Mouse (Mus musculus): ENCODE results near the gene Ccl17. TPM values are rescaled to one million over a fixed set of nuclear protein-coding genes. Genes with fewer than 3 reads are reported as not detected.
"Not testable (repeated sequence)": the region's sequence is repeated elsewhere in the genome, so short reads cannot be mapped to it uniquely, and the experiment has no call there.

The Ccl17 gene
- polyA plus RNA-seq, 1 experiment: 0.94 TPM

GRCm38 (mm10) chr8:94825170-94825569, 14.9 kb downstream of the Ccl17 start:
- no peaks in the 10 kb centered on the region; the same call in 1 of the 2 replicates for H3K4me1 ChIP-seq (ENCODE audit: control insufficient read depth, insufficient read depth, insufficient read length, low read length)
- H3K27me3 ChIP-seq (ENCODE audit: control insufficient read depth, insufficient read depth, low read length): no peaks in the 10 kb centered on the region
- TF ChIP-seq CTCF (IDR thresholded peaks at IDR 0.05; ENCODE audit: extremely low read depth, insufficient read length, insufficient replicate concordance, low read depth, low read length) (no peak), POLR2A (IDR thresholded peaks at IDR 0.05; ENCODE audit: low read depth, low read length) (no peak)
- H3K27ac ChIP-seq (ENCODE audit: insufficient read depth, low read depth, low read length): no peak overlapping the region
- H3K36me3 ChIP-seq (ENCODE audit: control insufficient read depth, insufficient read depth, low read length): peaks cover 68% of the 10 kb centered on the region
- no peak overlapping the region for H3K4me3 ChIP-seq (ENCODE audit: low read depth, low read length)
- WGBS: 87% methylated on average over 6 of the region's 6 CpGs

- Histone ChIP-seq H3K4me3 (ENCODE audit: low read depth, low read length) (no peak overlapping the region), H3K4me1 (ENCODE audit: control insufficient read depth, insufficient read depth, insufficient read length, low read length) (no peaks in the 10 kb centered on the region; the same call in 1 of the 2 replicates), H3K27ac (ENCODE audit: insufficient read depth, low read depth, low read length) (no peak overlapping the region), H3K36me3 (ENCODE audit: control insufficient read depth, insufficient read depth, low read length) (peaks cover 72% of the 10 kb centered on the region), H3K27me3 (ENCODE audit: control insufficient read depth, insufficient read depth, low read length) (no peaks in the 10 kb centered on the region)
- 92% methylated on average over 5 of the region's 5 CpGs for WGBS
- TF ChIP-seq POLR2A (IDR thresholded peaks at IDR 0.05; ENCODE audit: low read depth, low read length) (no peak), CTCF (IDR thresholded peaks at IDR 0.05; ENCODE audit: extremely low read depth, insufficient read length, insufficient replicate concordance, low read depth, low read length) (no peak)
Measured at GRCm38 (mm10) chr8:94826210-94826609, 16.0 kb downstream of the Ccl17 start.

DNA sequence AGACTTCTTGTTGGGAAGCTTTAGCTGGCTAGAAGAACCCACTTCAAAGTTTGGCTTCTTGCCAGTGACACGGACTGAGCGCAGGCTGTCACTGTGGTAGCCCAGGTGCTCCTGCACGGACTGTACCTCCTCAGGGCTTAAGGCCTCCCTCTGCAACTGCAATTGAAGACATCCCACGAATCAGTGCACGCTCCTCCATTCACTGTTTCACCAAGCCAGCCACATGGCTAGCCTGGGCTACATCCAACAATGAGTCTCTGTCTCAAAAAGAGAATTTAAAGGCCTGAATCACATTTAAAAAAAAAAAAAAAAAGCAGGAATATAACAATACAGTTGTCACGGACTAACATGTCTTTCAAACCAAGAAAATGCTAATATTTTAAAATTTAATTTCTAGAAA, 18.0 kb downstream of the Ccl17 start:
- peaks cover 64% of the 10 kb centered on the region for H3K36me3 ChIP-seq (ENCODE audit: control insufficient read depth, insufficient read depth, low read length)
- TF ChIP-seq CTCF (IDR thresholded peaks at IDR 0.05; ENCODE audit: extremely low read depth, insufficient read length, insufficient replicate concordance, low read depth, low read length) (no peak), POLR2A (IDR thresholded peaks at IDR 0.05; ENCODE audit: low read depth, low read length) (no peak)
- H3K27ac ChIP-seq (ENCODE audit: insufficient read depth, low read depth, low read length): no peak overlapping the region
- no peaks in the 10 kb centered on the region for H3K4me1 ChIP-seq (ENCODE audit: control insufficient read depth, insufficient read depth, insufficient read length, low read length)
- 80% methylated on average over 6 of the region's 6 CpGs for WGBS
- no peaks in the 10 kb centered on the region for H3K27me3 ChIP-seq (ENCODE audit: control insufficient read depth, insufficient read depth, low read length)
- H3K4me3 ChIP-seq (ENCODE audit: low read depth, low read length): no peak overlapping the region

DNA sequence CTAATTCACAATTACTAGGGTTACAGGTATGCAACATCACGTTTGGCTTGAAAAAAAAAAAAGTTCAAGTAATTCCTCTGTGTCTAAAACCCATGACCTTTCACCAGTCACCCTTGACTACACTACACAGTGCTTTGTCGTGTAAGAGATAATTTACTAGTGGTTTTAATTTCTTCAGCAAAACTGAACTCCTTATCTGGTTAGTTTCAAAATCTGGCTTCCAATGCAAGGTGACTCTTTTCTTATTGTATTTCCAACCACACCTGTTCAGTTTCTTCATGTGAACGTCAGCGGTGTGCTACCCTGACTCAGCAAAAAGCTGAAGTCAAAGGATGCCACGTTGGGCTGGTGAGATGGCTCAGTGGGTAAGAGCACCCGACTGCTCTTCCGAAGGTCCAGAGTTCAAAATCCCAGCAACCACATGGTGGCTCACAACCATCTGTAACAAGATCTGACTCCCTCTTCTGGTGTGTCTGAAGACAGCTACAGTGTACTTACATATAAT, 23.7 kb downstream of the Ccl17 start:
- WGBS: 31% methylated on average over 7 of the region's 7 CpGs
- H3K4me1 ChIP-seq (ENCODE audit: control insufficient read depth, insufficient read depth, insufficient read length, low read length); H3K27ac ChIP-seq (ENCODE audit: insufficient read depth, low read depth, low read length); H3K4me3 ChIP-seq (ENCODE audit: low read depth, low read length); H3K27me3 ChIP-seq (ENCODE audit: control insufficient read depth, insufficient read depth, low read length): not testable (repeated sequence)
- H3K36me3 ChIP-seq (ENCODE audit: control insufficient read depth, insufficient read depth, low read length): peaks cover 21% of the 10 kb centered on the region

DNA sequence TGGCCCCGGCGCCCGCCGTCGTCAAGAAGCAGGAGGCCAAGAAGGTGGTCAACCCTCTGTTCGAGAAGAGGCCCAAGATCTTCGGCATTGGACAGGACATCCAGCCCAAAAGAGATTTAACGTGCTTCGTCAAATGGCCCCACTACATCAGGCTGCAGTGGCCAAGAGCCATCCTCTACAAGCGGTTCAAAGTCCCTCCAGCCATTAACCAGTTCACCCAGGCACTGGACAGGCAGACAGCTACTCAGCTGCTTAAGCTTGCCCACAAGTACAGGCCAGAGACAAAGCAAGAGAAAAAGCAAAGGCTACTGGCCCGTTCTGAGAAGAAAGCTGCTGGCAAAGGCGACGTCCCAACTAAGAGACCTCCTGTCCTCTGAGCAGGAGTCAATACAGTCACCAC, 25.5 kb downstream of the Ccl17 start:
- H3K27ac ChIP-seq (ENCODE audit: insufficient read depth, low read depth, low read length); H3K4me3 ChIP-seq (ENCODE audit: low read depth, low read length); H3K27me3 ChIP-seq (ENCODE audit: control insufficient read depth, insufficient read depth, low read length); H3K4me1 ChIP-seq (ENCODE audit: control insufficient read depth, insufficient read depth, insufficient read length, low read length): not testable (repeated sequence)
- H3K36me3 ChIP-seq (ENCODE audit: control insufficient read depth, insufficient read depth, low read length): peaks cover 11% of the 10 kb centered on the region
- WGBS: 91% methylated on average over 13 of the region's 13 CpGs

DNA sequence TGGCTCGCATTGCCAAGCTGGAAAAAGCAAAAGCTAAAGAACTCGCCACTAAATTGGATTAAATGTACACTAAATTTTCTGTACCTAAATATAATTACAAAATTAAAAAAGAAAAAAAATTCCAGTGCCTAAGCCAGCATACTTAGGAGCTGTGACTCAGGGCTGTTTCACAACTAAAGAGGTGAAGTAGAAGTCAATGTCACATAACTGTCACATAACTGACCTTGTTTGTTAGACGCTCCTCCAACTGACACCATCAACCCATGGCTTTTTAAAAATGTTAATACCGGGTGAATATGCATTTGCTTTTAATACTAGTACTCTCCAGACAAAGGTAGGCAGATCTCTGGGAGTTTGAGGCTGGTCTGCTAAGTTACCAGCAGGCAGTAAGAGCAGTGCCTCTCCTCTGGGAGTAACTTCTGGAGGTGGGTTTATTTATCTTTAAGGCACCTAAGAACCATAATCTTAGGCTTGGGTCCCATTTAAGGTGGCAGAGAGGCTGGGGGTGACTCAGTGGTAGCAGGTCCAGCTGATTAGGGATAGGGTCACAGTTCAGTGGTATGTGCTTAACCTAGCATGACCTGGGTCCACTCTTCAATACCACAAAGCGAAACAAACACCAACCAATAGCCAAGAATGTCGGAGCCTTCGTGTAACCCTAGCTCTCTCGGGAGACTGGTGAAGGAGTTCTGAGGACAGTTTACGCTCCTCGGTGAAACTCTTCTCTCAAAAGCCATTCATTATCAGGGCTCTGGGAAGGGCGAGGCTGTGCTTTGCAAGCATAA, 26.4 kb downstream of the Ccl17 start:
- peak overlapping the region; percentile 76; the same call in 1 of the 2 replicates for H3K27ac ChIP-seq (ENCODE audit: insufficient read depth, low read depth, low read length)

DNA sequence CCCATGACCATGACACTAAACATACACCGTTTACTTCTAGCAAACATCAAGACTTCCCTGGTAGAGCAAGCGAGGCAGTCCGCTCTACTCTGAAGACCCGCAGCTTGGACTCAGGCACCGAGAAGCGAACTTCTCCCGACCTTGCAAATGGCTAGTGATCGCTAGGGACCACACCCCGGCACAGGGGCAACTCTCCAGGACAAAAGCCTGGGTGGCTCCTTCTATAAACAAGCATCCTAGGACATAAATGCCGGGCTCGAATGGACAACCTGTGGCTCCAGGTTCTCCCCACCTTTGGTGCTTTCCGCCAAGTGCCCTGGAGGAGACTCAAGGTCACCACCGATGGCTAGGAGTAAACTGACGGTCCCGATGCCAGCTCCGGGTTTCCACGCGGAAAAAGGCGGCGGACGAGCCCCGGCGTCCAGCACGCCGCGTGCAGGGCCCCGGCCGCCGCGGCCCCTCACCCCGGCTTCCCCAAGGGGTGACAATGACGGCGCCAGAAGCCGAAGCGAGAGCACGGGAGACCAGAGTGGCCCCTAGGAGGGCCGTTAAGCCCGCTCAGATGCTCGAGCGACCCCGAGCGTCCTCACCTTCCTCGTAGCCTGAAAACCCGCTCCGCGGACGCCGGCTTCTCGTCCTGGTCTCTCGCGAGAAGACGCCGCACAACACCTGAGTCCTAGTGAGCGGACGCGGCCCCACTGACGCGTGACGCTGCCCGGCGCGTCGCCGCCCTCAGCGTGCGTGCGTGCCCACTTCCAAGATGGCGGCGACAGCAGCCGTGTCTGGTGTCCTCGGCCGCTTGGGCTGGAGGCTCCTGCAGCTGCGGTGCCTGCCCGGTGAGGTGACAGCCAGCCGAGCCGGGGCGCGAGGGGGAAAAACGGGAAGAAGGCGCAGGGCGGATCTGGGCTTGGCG, 27.7 kb downstream of the Ccl17 start, which contains the start of the genes Coq9 and Ciapin1:
Coq9 (plus strand) TSS at position 660 of the 913 bp plus-strand sequence.
Ciapin1 (minus strand) TSS at position 697 of the 913 bp plus-strand sequence.
- H3K27me3 ChIP-seq (ENCODE audit: control insufficient read depth, insufficient read depth, low read length): no peaks in the 10 kb centered on the region
- peak within 1 kb of the TSS; percentile 87 for H3K4me3 ChIP-seq (ENCODE audit: low read depth, low read length)
- TF ChIP-seq CTCF (IDR thresholded peaks at IDR 0.05; ENCODE audit: extremely low read depth, insufficient read length, insufficient replicate concordance, low read depth, low read length) (no peak), POLR2A (IDR thresholded peaks at IDR 0.05; ENCODE audit: low read depth, low read length) (peak; percentile 86)
- under 1% methylated on average over 82 of the region's 82 CpGs for WGBS
- peak within 1 kb of the TSS; percentile 95 for H3K27ac ChIP-seq (ENCODE audit: insufficient read depth, low read depth, low read length)
- H3K36me3 ChIP-seq (ENCODE audit: control insufficient read depth, insufficient read depth, low read length): peaks cover 5% of the 10 kb centered on the region
- H3K4me1 ChIP-seq (ENCODE audit: control insufficient read depth, insufficient read depth, insufficient read length, low read length): peaks cover 5% of the 10 kb centered on the region

More for the DNA sequence above, 26.4 kb downstream of the Ccl17 start:
- peaks cover 5% of the 10 kb centered on the region for H3K36me3 ChIP-seq (ENCODE audit: control insufficient read depth, insufficient read depth, low read length)
- no peaks in the 10 kb centered on the region for H3K27me3 ChIP-seq (ENCODE audit: control insufficient read depth, insufficient read depth, low read length)
- H3K4me3 ChIP-seq (ENCODE audit: low read depth, low read length): peak overlapping the region; percentile 51
- 43% methylated on average over 11 of the region's 11 CpGs for WGBS
- H3K4me1 ChIP-seq (ENCODE audit: control insufficient read depth, insufficient read depth, insufficient read length, low read length): peaks cover 5% of the 10 kb centered on the region
- no peak for TF ChIP-seq CTCF (IDR thresholded peaks at IDR 0.05; ENCODE audit: extremely low read depth, insufficient read length, insufficient replicate concordance, low read depth, low read length)
- no peak for TF ChIP-seq POLR2A (IDR thresholded peaks at IDR 0.05; ENCODE audit: low read depth, low read length)

All from small intestine, adult 2 months (tissue).